In genomic region chr2:131096101-131096795, GRCm38 (mm10) we compare ENCODE assay signal across 8 mouse cellular contexts. TPM values are rescaled to one million over a fixed set of nuclear protein-coding genes. Genes with fewer than 3 reads are reported as not detected.
A peak's percentile ranks its signal among the peaks of the same experiment; 100 is the strongest.
DNase-seq lines count a peak whose midpoint lies in the region; ATAC-seq and TF ChIP-seq lines count a peak whose summit lies in the region.

No protein-coding gene starts in this region.

- no peaks in the 10 kb centered on the region for H3K27me3 ChIP-seq in intestine, embryonic 16.5 days (replicated peaks; ENCODE audit: control insufficient read depth, insufficient read depth, low read length)

- no peak overlapping the region for H3K4me3 ChIP-seq in layer of hippocampus, adult 2 months
- H3K4me3 ChIP-seq in intestine, embryonic 16.5 days (ENCODE audit: low read length), result peak overlapping the region; percentile 17; the same call in 1 of the 2 replicates

- peak overlapping the region; percentile 12; the same call in 1 of the 2 replicates for H3K27ac ChIP-seq in layer of hippocampus, adult 2 months
- peak overlapping the region; percentile 80 for H3K27ac ChIP-seq in intestine, embryonic 16.5 days (ENCODE audit: low read length)

- H3K4me1 ChIP-seq in intestine, embryonic 16.5 days (ENCODE audit: control insufficient read depth, insufficient read depth, low read length), result peaks cover 9% of the 10 kb centered on the region

- peak; percentile 94 for ATAC-seq in intestine, embryonic 16.5 days

- WGBS in intestine, embryonic 16.5 days, result 5% methylated on average over 9 of the region's 9 CpGs

- peak overlapping the region; percentile 56 for H3K9ac ChIP-seq in intestine, embryonic 16.5 days (ENCODE audit: low read depth, low read length)

- no peak for TF ChIP-seq CTCF in layer of hippocampus, adult 2 months (conservative IDR thresholded peaks at IDR 0.05)

- DNase-seq in layer of hippocampus, adult 2 months (ENCODE audit: low spot score in 2 of 2), result no peak
- DNase-seq in layer of hippocampus, postnatal 25 days (ENCODE audit: extremely low spot score in 1 of 2, low spot score in 1 of 2), result no peak
- peak; percentile 40 to 60 for DNase-seq in adrenal gland, postnatal 36 days
- DNase-seq in gastrocnemius, postnatal 25 days, result peak; percentile 71
- peak; percentile 72 to 80 for DNase-seq in lung, adult 18-20 months
- DNase-seq in spleen, postnatal 36 days (ENCODE audit: low spot score in 2 of 2), result peak; percentile 16 to 35
- DNase-seq in cerebellum, adult 9-11 months, result no peak

- H3K9me3 ChIP-seq in intestine, embryonic 16.5 days (ENCODE audit: control insufficient read depth, low read length), result no peaks in the 10 kb centered on the region

- no peaks in the 10 kb centered on the region for H3K36me3 ChIP-seq in intestine, embryonic 16.5 days (ENCODE audit: control insufficient read depth, insufficient read depth, low read length)

- H3K4me2 ChIP-seq in intestine, embryonic 16.5 days (ENCODE audit: low read depth, low read length), result peak overlapping the region; percentile 37

RNA-seq across cellular contexts. Expression of gene Siglec1, which starts 9.7 kb away (rescaled TPM):
- total RNA-seq in layer of hippocampus, adult 2 months (2021), result under 1 TPM; 0.20 to 0.46 TPM
- total RNA-seq in layer of hippocampus, postnatal 25 days (2021), result under 1 TPM; 0.22 to 0.31 TPM
- 1 to 10 TPM; 4.2 to 4.7 TPM for total RNA-seq in adrenal gland, postnatal 36 days (2021)
- total RNA-seq in gastrocnemius, postnatal 25 days (2021), result 1 to 10 TPM in 1 of 2 experiments, under 1 TPM in 1; 0.64 to 1.2 TPM
- 0.29 and 0.37 TPM in 2 replicates for polyA plus RNA-seq in intestine, embryonic 16.5 days (2015; fragmentation: Nextera tagmentation; extraction: Ambion mirVana)

RNA-seq across cellular contexts. Expression of gene Hspa12b, which starts 30.8 kb away (rescaled TPM):
- total RNA-seq in layer of hippocampus, adult 2 months (2021), result 1 to 10 TPM; 9.1 to 9.5 TPM
- 1 to 10 TPM; 6.5 to 8.6 TPM for total RNA-seq in layer of hippocampus, postnatal 25 days (2021)
- 10 to 100 TPM in 1 of 2 experiments, 1 to 10 TPM in 1; 7.7 to 12.3 TPM for total RNA-seq in adrenal gland, postnatal 36 days (2021)
- 10 to 100 TPM; 14.5 to 16.6 TPM for total RNA-seq in gastrocnemius, postnatal 25 days (2021)
- 8.3 and 8.4 TPM in 2 replicates for polyA plus RNA-seq in intestine, embryonic 16.5 days (2015; fragmentation: Nextera tagmentation; extraction: Ambion mirVana)

RNA-seq across cellular contexts. Expression of gene Adam33, which starts 32.6 kb away (rescaled TPM):
- total RNA-seq in layer of hippocampus, adult 2 months (2021), result under 1 TPM; 0.59 to 0.76 TPM
- 1 to 10 TPM in 1 of 2 experiments, under 1 TPM in 1; 0.94 to 1.1 TPM for total RNA-seq in layer of hippocampus, postnatal 25 days (2021)
- total RNA-seq in adrenal gland, postnatal 36 days (2021), result 1 to 10 TPM; 2.4 to 3.8 TPM
- 1 to 10 TPM; 1.7 to 4.7 TPM for total RNA-seq in gastrocnemius, postnatal 25 days (2021)
- polyA plus RNA-seq in intestine, embryonic 16.5 days (2015; fragmentation: Nextera tagmentation; extraction: Ambion mirVana), result 5.3 TPM in 2 replicates

RNA-seq across cellular contexts. Expression of gene Gm11037, which starts 37.0 kb away (rescaled TPM):
- total RNA-seq in layer of hippocampus, adult 2 months (2021), result not detected
- total RNA-seq in layer of hippocampus, postnatal 25 days (2021), result not detected
- total RNA-seq in adrenal gland, postnatal 36 days (2021), result not detected
- not detected for total RNA-seq in gastrocnemius, postnatal 25 days (2021)
- not detected in 2 replicates for polyA plus RNA-seq in intestine, embryonic 16.5 days (2015; fragmentation: Nextera tagmentation; extraction: Ambion mirVana)

RNA-seq across cellular contexts. Expression of gene Gfra4, which starts 53.4 kb away (rescaled TPM):
- 10 to 100 TPM; 62.8 to 64.0 TPM for total RNA-seq in layer of hippocampus, adult 2 months (2021)
- total RNA-seq in layer of hippocampus, postnatal 25 days (2021), result 10 to 100 TPM; 64.8 to 70.0 TPM
- total RNA-seq in adrenal gland, postnatal 36 days (2021), result 1 to 10 TPM; 4.1 to 4.6 TPM
- total RNA-seq in gastrocnemius, postnatal 25 days (2021), result 1 to 10 TPM; 1.8 to 3.2 TPM
- 6.9 and 8.6 TPM in 2 replicates for polyA plus RNA-seq in intestine, embryonic 16.5 days (2015; fragmentation: Nextera tagmentation; extraction: Ambion mirVana)

Comparison
In these comparisons a context has a peak if more than half of its experiments do, and no peak if none do; other contexts are left out.
1. DNase-seq: peak in adrenal gland, postnatal 36 days (2 of 2), gastrocnemius, postnatal 25 days (single experiment), lung, adult 18-20 months (2 of 2) and spleen, postnatal 36 days (2 of 2); none in layer of hippocampus, adult 2 months (0 of 2), layer of hippocampus, postnatal 25 days (0 of 2) and cerebellum, adult 9-11 months (single experiment).